Mouse (Mus musculus): ENCODE measurements at regions not wholly inside any gene's neighbourhood (a gene's known extent, or its start where the extent isn't known, plus 50 kb on each side); places are given as distances from the start of the nearest gene placed in this dataset.

GRCm38 (mm10) chr9:41621341-41621740 lies 459.8 kb upstream of the Ubash3b start:
- Histone ChIP-seq H3K4me3 (replicated peaks) (no peak overlapping the region), H3K4me2 (no peak overlapping the region), H3K36me3 (no peaks in the 10 kb centered on the region), H3K27me3 (no peaks in the 10 kb centered on the region), H3K27ac (no peak overlapping the region), H3K9me3 (replicated peaks) (no peaks in the 10 kb centered on the region), H3K9ac (no peak overlapping the region), H3K4me1 (peaks cover 4% of the 10 kb centered on the region; the same call in 1 of the 2 replicates)
- ATAC-seq (replicated peaks; ENCODE audit: low FRiP score): no peak
- WGBS: 36% methylated on average over 8 of the region's 8 CpGs

- 40% methylated on average over 7 of the region's 7 CpGs for WGBS
- peaks cover 29% of the 10 kb centered on the region for H3K4me1 ChIP-seq
- H3K36me3 ChIP-seq: no peaks in the 10 kb centered on the region
- no peak overlapping the region for H3K4me3 ChIP-seq (replicated peaks)
- H3K27ac ChIP-seq: no peak overlapping the region
- no peak for ATAC-seq (replicated peaks; ENCODE audit: low FRiP score)
- no peaks in the 10 kb centered on the region for H3K9me3 ChIP-seq (replicated peaks)
- no peak overlapping the region for H3K9ac ChIP-seq
- no peak overlapping the region for H3K4me2 ChIP-seq
- H3K27me3 ChIP-seq: no peaks in the 10 kb centered on the region
Observed at GRCm38 (mm10) chr9:41614002-41614401, 452.5 kb upstream of the Ubash3b start.

- Histone ChIP-seq H3K4me3 (replicated peaks) (no peak overlapping the region), H3K4me2 (peak overlapping the region; percentile 49), H3K9ac (no peak overlapping the region), H3K4me1 (peaks cover 29% of the 10 kb centered on the region), H3K27me3 (no peaks in the 10 kb centered on the region), H3K9me3 (replicated peaks) (no peaks in the 10 kb centered on the region), H3K36me3 (no peaks in the 10 kb centered on the region), H3K27ac (no peak overlapping the region; the same call in 1 of the 2 replicates)
- ATAC-seq (replicated peaks; ENCODE audit: low FRiP score): no peak
- WGBS: 63% methylated on average over 14 of the region's 14 CpGs
Observed at GRCm38 (mm10) chr9:41612802-41613550, 451.5 kb upstream of the Ubash3b start.

GRCm38 (mm10) chr9:41612452-41612795 lies 450.9 kb upstream of the Ubash3b start:
- Histone ChIP-seq H3K27me3 (no peaks in the 10 kb centered on the region), H3K9ac (no peak overlapping the region), H3K27ac (peak overlapping the region; percentile 61; the same call in 1 of the 2 replicates), H3K4me3 (replicated peaks) (peak overlapping the region; percentile 26), H3K4me2 (peak overlapping the region; percentile 49), H3K36me3 (no peaks in the 10 kb centered on the region), H3K4me1 (peaks cover 29% of the 10 kb centered on the region), H3K9me3 (replicated peaks) (no peaks in the 10 kb centered on the region)
- 12% methylated on average over 7 of the region's 7 CpGs for WGBS
- ATAC-seq (replicated peaks; ENCODE audit: low FRiP score): no peak

- Histone ChIP-seq H3K4me3 (replicated peaks) (peak overlapping the region; percentile 26), H3K27me3 (no peaks in the 10 kb centered on the region), H3K27ac (peak overlapping the region; percentile 61; the same call in 1 of the 2 replicates), H3K36me3 (no peaks in the 10 kb centered on the region), H3K4me1 (peaks cover 29% of the 10 kb centered on the region), H3K4me2 (peak overlapping the region; percentile 49), H3K9ac (no peak overlapping the region), H3K9me3 (replicated peaks) (no peaks in the 10 kb centered on the region)
- 0 out of 2 replicates have a peak, but pooled peaks have one; percentile 62 for ATAC-seq (replicated peaks; ENCODE audit: low FRiP score)
- 8% methylated on average over 11 of the region's 11 CpGs for WGBS
Observed at GRCm38 (mm10) chr9:41611534-41612451, 450.3 kb upstream of the Ubash3b start.

- no peak overlapping the region for H3K4me2 ChIP-seq
- no peak overlapping the region for H3K4me3 ChIP-seq (replicated peaks)
- no peaks in the 10 kb centered on the region for H3K9me3 ChIP-seq (replicated peaks)
- H3K4me1 ChIP-seq: peaks cover 29% of the 10 kb centered on the region
- H3K27ac ChIP-seq: peak overlapping the region; percentile 61; the same call in 1 of the 2 replicates
- H3K27me3 ChIP-seq: no peaks in the 10 kb centered on the region
- no peaks in the 10 kb centered on the region for H3K36me3 ChIP-seq
- no peak for ATAC-seq (replicated peaks; ENCODE audit: low FRiP score)
- 40% methylated on average over 4 of the region's 4 CpGs for WGBS
- no peak overlapping the region for H3K9ac ChIP-seq
Observed at GRCm38 (mm10) chr9:41610347-41610746, 448.9 kb upstream of the Ubash3b start.

- no peak for ATAC-seq (replicated peaks; ENCODE audit: low FRiP score)
- peaks cover 10% of the 10 kb centered on the region; the same call in 1 of the 2 replicates for H3K4me1 ChIP-seq
- H3K4me3 ChIP-seq (replicated peaks): no peak overlapping the region
- WGBS: 73% methylated on average over 1 of the region's 1 CpGs
- no peak overlapping the region for H3K27ac ChIP-seq
- H3K9me3 ChIP-seq (replicated peaks): no peaks in the 10 kb centered on the region
- no peak overlapping the region for H3K9ac ChIP-seq
- no peak overlapping the region for H3K4me2 ChIP-seq
- H3K27me3 ChIP-seq: no peaks in the 10 kb centered on the region
- H3K36me3 ChIP-seq: no peaks in the 10 kb centered on the region
Observed at GRCm38 (mm10) chr9:41606136-41606535, 444.6 kb upstream of the Ubash3b start.

GRCm38 (mm10) chr9:41604916-41605315 lies 443.4 kb upstream of the Ubash3b start:
- Histone ChIP-seq H3K9me3 (replicated peaks) (no peaks in the 10 kb centered on the region), H3K4me2 (no peak overlapping the region), H3K4me3 (replicated peaks) (no peak overlapping the region), H3K4me1 (peaks cover 3% of the 10 kb centered on the region; the same call in 1 of the 2 replicates), H3K27me3 (no peaks in the 10 kb centered on the region), H3K27ac (no peak overlapping the region), H3K36me3 (no peaks in the 10 kb centered on the region), H3K9ac (no peak overlapping the region)
- ATAC-seq (replicated peaks; ENCODE audit: low FRiP score): no peak
- WGBS: 72% methylated on average over 1 of the region's 1 CpGs

- no peaks in the 10 kb centered on the region for H3K36me3 ChIP-seq
- no peak overlapping the region for H3K27ac ChIP-seq
- H3K4me3 ChIP-seq (replicated peaks): no peak overlapping the region
- H3K4me1 ChIP-seq: peaks cover 5% of the 10 kb centered on the region; the same call in 1 of the 2 replicates
- no peaks in the 10 kb centered on the region for H3K9me3 ChIP-seq (replicated peaks)
- H3K27me3 ChIP-seq: no peaks in the 10 kb centered on the region
- no peak overlapping the region for H3K9ac ChIP-seq
- ATAC-seq (replicated peaks; ENCODE audit: low FRiP score): no peak
- H3K4me2 ChIP-seq: no peak overlapping the region
- WGBS: 53% methylated on average over 3 of the region's 3 CpGs
Observed at GRCm38 (mm10) chr9:41600778-41601177, 439.3 kb upstream of the Ubash3b start.

- 14% methylated on average over 1 of the region's 1 CpGs for WGBS
Observed at GRCm38 (mm10) chr9:41599874-41600273, 438.4 kb upstream of the Ubash3b start.

GRCm38 (mm10) chr9:41595749-41596148 lies 434.3 kb upstream of the Ubash3b start:
- Histone ChIP-seq H3K4me2 (no peak overlapping the region), H3K4me3 (replicated peaks) (no peak overlapping the region), H3K9ac (no peak overlapping the region), H3K9me3 (replicated peaks) (no peaks in the 10 kb centered on the region), H3K4me1 (peaks cover 5% of the 10 kb centered on the region; the same call in 1 of the 2 replicates), H3K27ac (no peak overlapping the region), H3K36me3 (peaks cover 15% of the 10 kb centered on the region), H3K27me3 (no peaks in the 10 kb centered on the region)
- 67% methylated on average over 5 of the region's 5 CpGs for WGBS
- no peak for ATAC-seq (replicated peaks; ENCODE audit: low FRiP score)

More at GRCm38 (mm10) chr9:41599874-41600273, 438.4 kb upstream of the Ubash3b start:
- no peak overlapping the region for H3K4me3 ChIP-seq (replicated peaks)
- H3K36me3 ChIP-seq: no peaks in the 10 kb centered on the region
- H3K9ac ChIP-seq: no peak overlapping the region
- H3K27me3 ChIP-seq: no peaks in the 10 kb centered on the region
- no peak overlapping the region for H3K4me2 ChIP-seq
- no peak for ATAC-seq (replicated peaks; ENCODE audit: low FRiP score)
- H3K27ac ChIP-seq: no peak overlapping the region
- peaks cover 5% of the 10 kb centered on the region; the same call in 1 of the 2 replicates for H3K4me1 ChIP-seq
- no peaks in the 10 kb centered on the region for H3K9me3 ChIP-seq (replicated peaks)

GRCm38 (mm10) chr9:41593998-41594397 lies 432.5 kb upstream of the Ubash3b start:
- WGBS: 79% methylated on average over 7 of the region's 7 CpGs
- Histone ChIP-seq H3K9ac (no peak overlapping the region), H3K4me2 (no peak overlapping the region), H3K4me1 (peaks cover 5% of the 10 kb centered on the region; the same call in 1 of the 2 replicates), H3K27me3 (no peaks in the 10 kb centered on the region), H3K4me3 (replicated peaks) (no peak overlapping the region), H3K36me3 (peaks cover 33% of the 10 kb centered on the region), H3K27ac (no peak overlapping the region), H3K9me3 (replicated peaks) (no peaks in the 10 kb centered on the region)
- no peak for ATAC-seq (replicated peaks; ENCODE audit: low FRiP score)

Measured in kidney, embryonic 15.5 days (tissue).